Mouse (Mus musculus): Measurements from ENCODE around the gene Parp6.

The Parp6 gene

DNA sequence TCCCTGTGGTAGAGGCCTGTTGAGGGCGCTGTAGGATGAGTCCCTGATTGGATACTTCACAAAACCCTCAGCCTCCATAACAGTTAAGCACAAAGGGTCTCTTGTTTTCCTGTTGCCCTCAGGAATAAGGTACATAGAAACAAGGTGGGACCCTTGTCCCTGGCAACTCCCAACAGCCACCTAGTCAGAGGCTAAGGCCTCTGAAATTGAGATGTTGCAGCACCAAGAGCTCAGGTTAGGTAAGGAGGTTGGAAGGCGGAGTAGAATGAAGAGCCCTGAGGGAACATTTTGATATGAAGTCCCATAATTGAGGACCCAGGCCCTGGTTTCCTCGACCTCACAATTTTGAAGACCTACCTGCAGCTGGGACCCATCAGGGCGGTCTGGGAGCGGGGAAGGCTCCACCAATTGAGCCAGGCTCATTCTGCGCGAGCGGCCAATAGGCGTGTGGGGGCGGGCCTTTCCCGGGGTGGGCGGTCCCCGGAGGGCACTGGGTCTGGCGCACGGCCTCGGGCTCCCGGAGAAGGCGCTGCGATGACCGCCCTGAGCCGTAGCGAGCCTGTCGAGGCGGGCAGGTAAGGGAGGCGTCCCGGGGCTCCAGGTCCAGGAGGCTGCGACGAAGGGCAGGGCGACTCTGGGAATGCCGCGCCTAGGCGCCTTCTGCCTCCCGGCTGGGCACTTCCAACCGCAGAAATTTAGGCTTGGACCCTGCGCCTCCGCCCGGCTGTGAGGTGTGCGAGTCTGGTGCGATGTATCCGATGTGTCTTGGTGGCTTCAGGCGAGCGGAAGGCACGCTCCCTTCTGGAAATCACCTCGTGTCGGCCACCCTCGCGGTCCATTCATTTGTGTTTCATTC lies 62.8 kb downstream of the Parp6 start, which contains the start of gene Gramd2:
Gene Gramd2, plus strand, starts transcription at position 467 of the 856 bp plus-strand sequence.
- DNase-seq (ENCODE audit: low read depth, low spot score), result peak; percentile 51

DNA sequence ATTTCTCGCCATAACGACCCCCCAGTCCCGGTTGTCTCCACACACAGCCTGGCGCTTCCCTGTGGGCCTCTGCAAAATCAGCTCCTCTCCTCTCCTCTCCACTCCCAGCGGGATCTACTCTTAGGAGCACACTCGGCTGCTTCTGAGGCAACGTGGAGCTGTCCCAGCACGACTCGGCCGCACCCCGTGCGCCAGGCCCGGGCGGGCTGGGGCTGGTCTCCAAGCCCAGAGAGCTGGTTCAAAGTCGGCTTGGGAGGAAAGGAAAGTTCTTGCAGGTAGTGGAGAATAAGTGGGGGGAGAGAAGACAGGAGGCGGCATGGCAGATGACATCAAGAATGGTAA lies 63.4 kb downstream of the Parp6 start:
- no peak for DNase-seq (ENCODE audit: low read depth, low spot score)

DNA sequence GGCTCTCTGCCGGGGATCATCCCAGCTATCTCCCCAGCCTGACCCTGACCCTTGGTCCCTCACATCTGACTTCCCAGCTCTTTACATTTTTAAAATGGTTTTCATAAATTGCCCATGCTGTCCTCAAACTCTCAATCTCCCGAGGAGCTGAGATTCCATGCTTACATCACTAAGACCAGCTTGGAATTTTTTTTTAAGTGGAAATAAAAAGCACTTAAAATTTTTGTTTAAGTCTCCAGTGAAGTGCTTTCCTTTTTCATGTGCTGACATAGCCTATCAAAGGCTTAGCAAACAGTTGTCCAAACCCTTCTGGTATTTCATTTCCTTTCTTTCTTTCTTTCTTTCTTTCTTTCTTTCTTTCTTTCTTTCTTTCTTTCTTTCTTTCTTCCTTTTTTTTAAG lies 66.9 kb downstream of the Parp6 start:
- no peak for DNase-seq (ENCODE audit: low read depth, low spot score)

GRCm38 (mm10) chr9:59687416-59688046 lies 70.4 kb downstream of the Parp6 start:
- DNase-seq (ENCODE audit: low read depth, low spot score), result no peak

GRCm38 (mm10) chr9:59691635-59692094 lies 74.6 kb downstream of the Parp6 start:
- no peak for DNase-seq (ENCODE audit: low read depth, low spot score)

GRCm38 (mm10) chr9:59692145-59692544 lies 75.1 kb downstream of the Parp6 start:
- no peak for DNase-seq (ENCODE audit: low read depth, low spot score)

GRCm38 (mm10) chr9:59694571-59695450 lies 77.7 kb downstream of the Parp6 start:
- DNase-seq (ENCODE audit: low read depth, low spot score), result no peak

- no peak for DNase-seq (ENCODE audit: low read depth, low spot score)
These were observed 78.3 kb downstream of the Parp6 start for GRCm38 (mm10) chr9:59695451-59695813.

DNA sequence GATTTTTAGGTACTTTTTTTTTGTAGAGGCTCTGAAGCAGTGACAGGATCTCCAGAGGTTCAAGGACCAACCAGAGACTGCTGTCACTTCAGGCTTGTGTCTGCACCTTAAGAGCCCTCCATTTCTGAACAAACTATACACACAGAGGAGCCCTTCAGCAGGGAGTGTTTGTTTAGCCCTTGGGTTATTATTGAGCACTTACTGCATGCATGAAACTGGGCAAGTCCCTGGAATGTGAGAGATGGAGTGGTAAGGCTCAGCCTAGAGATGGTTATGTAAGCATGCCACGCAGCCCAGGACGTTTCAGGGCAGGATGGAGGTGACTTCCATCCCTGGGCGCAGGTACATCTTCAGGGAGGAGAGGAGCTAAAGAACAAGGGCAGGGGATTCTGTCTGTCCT lies 79.3 kb downstream of the Parp6 start:
- DNase-seq (ENCODE audit: low read depth, low spot score), result no peak

All from CD4-positive, CD25-positive, alpha-beta regulatory T cell, adult 2 months (primary cell).